Mouse (Mus musculus): ENCODE results near the gene Sfmbt2.

GRCm38 (mm10) chr2:10374207-10375023 is 4.1 kb downstream of the Sfmbt2 start:
- TF ChIP-seq CTCF (IDR thresholded peaks at IDR 0.05; ENCODE audit: low read depth, low read length), result 0 out of 2 replicates have a peak, but pooled peaks have one; percentile 28
- TF ChIP-seq GATA2 (IDR thresholded peaks at IDR 0.05; ENCODE audit: borderline replicate concordance, low read depth, low read length), result no peak
- no peak for TF ChIP-seq TAL1 (conservative IDR thresholded peaks at IDR 0.05; ENCODE audit: low read depth, low read length)
- no peak for TF ChIP-seq GATA1 (IDR thresholded peaks at IDR 0.05; ENCODE audit: borderline replicate concordance, low read length)

All from G1E (cell line).